Mouse (Mus musculus): ENCODE results near the gene Dmc1.

Gene Dmc1

DNA sequence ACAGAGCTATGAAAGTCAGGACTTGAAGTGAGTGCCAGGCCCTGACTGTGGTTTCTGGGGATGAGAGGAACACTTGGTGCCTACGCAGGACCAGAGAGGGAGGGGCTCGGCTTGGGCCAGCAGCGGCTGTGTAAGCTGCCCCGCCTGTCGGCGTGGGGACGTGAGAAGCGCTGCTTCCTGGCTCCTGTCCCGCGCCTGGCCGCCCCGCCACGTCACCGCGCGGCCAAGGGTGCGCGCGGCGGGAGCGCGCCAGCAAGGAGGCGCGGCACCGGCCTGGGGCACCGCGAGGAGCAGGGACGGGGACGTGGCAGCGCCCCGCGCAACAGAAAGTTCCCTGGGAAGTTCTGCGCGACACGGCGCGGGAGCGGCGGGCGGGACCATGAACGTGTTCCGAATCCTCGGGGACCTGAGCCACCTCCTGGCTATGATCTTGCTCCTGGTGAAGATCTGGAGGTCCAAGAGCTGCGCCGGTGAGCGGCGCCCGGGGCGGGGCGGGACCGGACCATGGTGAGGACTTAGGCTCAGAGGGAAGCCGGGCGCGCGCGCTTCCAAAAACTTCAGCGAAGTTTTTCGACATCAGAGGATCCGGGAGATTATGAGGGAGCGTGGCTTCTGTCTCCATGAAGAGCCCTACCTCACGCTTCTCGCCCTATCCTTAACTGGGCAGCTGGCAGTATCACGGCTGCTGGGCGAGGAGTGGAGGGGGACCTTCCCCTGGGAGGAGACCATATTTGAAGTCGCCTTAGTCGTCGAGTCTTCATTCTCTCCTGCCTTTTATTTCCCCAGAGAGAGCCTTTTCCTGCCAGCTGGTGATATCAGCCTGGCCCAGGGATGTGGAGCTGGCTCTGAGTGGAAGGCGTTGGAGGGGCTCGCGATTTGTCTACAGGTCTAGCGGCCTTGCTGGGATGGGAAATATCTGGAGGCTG is 88.5 kb downstream of the Dmc1 start, which contains the start of gene Kdelr3:
Kdelr3 (plus strand) TSS at position 241 of the 926 bp plus-strand sequence.
- H3K4me1 ChIP-seq (replicated peaks; ENCODE audit: low read depth, low read length): peaks cover 76% of the 10 kb centered on the region
- H3K27me3 ChIP-seq (ENCODE audit: insufficient read depth, low read length): peaks cover 63% of the 10 kb centered on the region
- H3K4me3 ChIP-seq (replicated peaks; ENCODE audit: low read length): peak within 1 kb of the TSS; percentile 82
- H3K9me3 ChIP-seq (ENCODE audit: low read length): 0 out of 2 replicates have a peak, but pooled peaks cover 6% of the 10 kb centered on the region
- TF ChIP-seq POU5F1 (IDR thresholded peaks at IDR 0.05; ENCODE audit: borderline replicate concordance, low read length) (no peak), NANOG (IDR thresholded peaks at IDR 0.05; ENCODE audit: borderline replicate concordance, low read length) (no peak), CTCF (conservative IDR thresholded peaks at IDR 0.05; ENCODE audit: low read length) (no peak)
- H3K36me3 ChIP-seq (ENCODE audit: insufficient read depth, low read length): no peaks in the 10 kb centered on the region

DNA sequence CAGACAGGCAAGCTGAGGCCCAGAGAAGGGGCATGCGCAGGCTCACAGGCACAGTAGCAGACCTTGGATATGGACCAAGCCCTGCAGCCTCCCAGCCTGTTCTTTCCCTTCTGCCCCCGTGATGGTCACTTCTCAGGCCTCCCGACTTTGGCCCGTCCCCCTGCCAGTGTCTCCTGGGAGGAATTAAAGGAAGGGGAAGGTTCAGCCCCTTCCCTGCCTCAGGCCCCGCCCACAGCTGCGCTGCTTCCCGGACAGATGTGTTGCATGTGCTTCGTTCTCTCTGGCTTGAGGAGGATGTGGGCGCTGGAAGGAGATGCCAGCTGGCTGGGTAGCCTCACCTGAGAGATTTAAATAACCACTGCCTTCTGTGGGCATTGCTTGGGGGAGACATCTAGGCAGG is 91.0 kb downstream of the Dmc1 start:
- Histone ChIP-seq H3K4me1 (replicated peaks; ENCODE audit: low read depth, low read length) (peaks cover 60% of the 10 kb centered on the region), H3K9me3 (ENCODE audit: low read length) (0 out of 2 replicates have a peak, but pooled peaks cover 6% of the 10 kb centered on the region), H3K36me3 (ENCODE audit: insufficient read depth, low read length) (no peaks in the 10 kb centered on the region), H3K4me3 (replicated peaks; ENCODE audit: low read length) (no peak overlapping the region), H3K27me3 (ENCODE audit: insufficient read depth, low read length) (peaks cover 88% of the 10 kb centered on the region)
- TF ChIP-seq CTCF (conservative IDR thresholded peaks at IDR 0.05; ENCODE audit: low read length): no peak
- no peak for TF ChIP-seq POU5F1 (IDR thresholded peaks at IDR 0.05; ENCODE audit: borderline replicate concordance, low read length)
- no peak for TF ChIP-seq NANOG (IDR thresholded peaks at IDR 0.05; ENCODE audit: borderline replicate concordance, low read length)

DNA sequence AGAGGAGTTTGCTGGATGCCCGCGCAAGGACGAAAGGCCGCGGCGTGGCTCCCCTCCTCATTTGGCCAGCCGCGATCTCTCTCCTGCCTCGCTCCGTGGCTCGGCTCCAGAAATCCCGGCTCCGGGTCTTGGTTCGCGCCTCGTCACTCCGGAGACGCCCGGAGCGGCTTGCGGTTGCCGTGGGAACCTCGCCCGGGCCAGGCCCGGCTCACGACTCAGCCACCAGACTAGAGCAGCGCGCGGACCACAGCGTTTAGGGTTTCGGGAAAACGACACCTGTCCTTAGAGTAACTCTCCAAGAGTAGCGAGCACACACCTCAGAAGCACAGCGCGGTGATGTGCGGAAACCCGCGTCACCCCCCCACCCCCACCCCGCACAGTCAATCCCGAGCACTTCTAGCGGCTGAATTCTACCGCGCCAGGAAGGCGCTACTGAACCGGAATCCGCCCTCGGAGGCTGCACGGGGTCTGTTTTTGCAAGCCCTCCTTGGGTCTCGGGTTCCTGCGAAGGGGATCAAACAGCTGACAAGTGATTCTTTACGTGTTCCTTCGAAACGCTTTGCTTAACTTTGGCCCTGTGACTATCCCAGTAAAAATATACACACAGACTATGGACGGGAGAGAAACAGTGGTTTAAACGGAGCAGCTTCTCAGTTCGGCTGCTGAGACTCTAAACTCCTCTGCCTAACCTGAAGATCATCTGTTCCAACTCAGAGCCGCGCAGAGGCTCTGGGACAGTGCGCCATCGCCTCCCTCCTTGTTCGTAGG is 93.2 kb downstream of the Dmc1 start:
- peaks cover 97% of the 10 kb centered on the region for H3K27me3 ChIP-seq (ENCODE audit: insufficient read depth, low read length)
- peaks cover 52% of the 10 kb centered on the region for H3K4me1 ChIP-seq (replicated peaks; ENCODE audit: low read depth, low read length)
- H3K36me3 ChIP-seq (ENCODE audit: insufficient read depth, low read length): no peaks in the 10 kb centered on the region
- TF ChIP-seq CTCF (conservative IDR thresholded peaks at IDR 0.05; ENCODE audit: low read length): no peak
- no peak for TF ChIP-seq NANOG (IDR thresholded peaks at IDR 0.05; ENCODE audit: borderline replicate concordance, low read length)
- TF ChIP-seq POU5F1 (IDR thresholded peaks at IDR 0.05; ENCODE audit: borderline replicate concordance, low read length): no peak
- peak overlapping the region; percentile 53 for H3K4me3 ChIP-seq (replicated peaks; ENCODE audit: low read length)
- 0 out of 2 replicates have a peak, but pooled peaks cover 6% of the 10 kb centered on the region for H3K9me3 ChIP-seq (ENCODE audit: low read length)
